Mouse (Mus musculus) G1E (cell line): Measurements from ENCODE around the gene Zfp64. TPM values are rescaled to one million over a fixed set of nuclear protein-coding genes. Genes with fewer than 3 reads are reported as not detected.

Source experiments
- ATAC-seq: 2 replicates; pipeline ENCODE4 v1.8.0; 2016; ENCODE audit warnings: mild to moderate bottlenecking; ENCODE audit not compliant: insufficient number of reproducible peaks, poor library complexity, low FRiP score, severe bottlenecking; ENCODE audit errors: extremely low read depth
- DNase-seq: peaks from one replicate; pipeline ENCODE4 v3.0.0; 2012; ENCODE audit warnings: low spot score
- H3K27me3 ChIP-seq: 2 replicates; pipeline ENCODE4 v1.6.1; 2012; ENCODE audit warnings: mild to moderate bottlenecking, low read length, inconsistent platforms; ENCODE audit not compliant: insufficient read depth
- H3K36me3 ChIP-seq: replicated peaks from 2 replicates; pipeline ENCODE3; 2012; ENCODE audit warnings: mild to moderate bottlenecking, inconsistent platforms
- H3K4me1 ChIP-seq: 2 replicates; pipeline ENCODE4 v1.6.1; 2012; ENCODE audit warnings: low read depth, low read length, inconsistent platforms, mixed read lengths; ENCODE audit not compliant: insufficient read depth
- H3K4me3 ChIP-seq: 2 replicates; pipeline ENCODE4 v1.5.1; 2012; ENCODE audit warnings: low read depth, mild to moderate bottlenecking, inconsistent platforms, low read length, moderate library complexity, mixed read lengths
- H3K9me3 ChIP-seq: replicated peaks from 2 replicates; pipeline ENCODE4 v1.6.1; 2012; ENCODE audit warnings: inconsistent platforms
- CTCF ChIP-seq: IDR thresholded peaks from 2 replicates; pipeline ENCODE4 v1.5.1; 2012; ENCODE audit warnings: low read depth, low read length, inconsistent platforms, mixed read lengths
- GATA1 ChIP-seq: IDR thresholded peaks from 2 replicates; pipeline ENCODE4 v1.6.1; 2012; ENCODE audit warnings: borderline replicate concordance, low read length, inconsistent platforms, mixed read lengths
- GATA2 ChIP-seq: IDR thresholded peaks from 2 replicates; pipeline ENCODE4 v1.6.1; 2012; ENCODE audit warnings: low read depth, low read length, inconsistent platforms, borderline replicate concordance
- POLR2AphosphoS5 ChIP-seq: IDR thresholded peaks from 2 replicates; pipeline ENCODE4 v1.6.1; 2012; ENCODE audit warnings: low read depth, low read length, inconsistent platforms; ENCODE audit not compliant: insufficient replicate concordance
- TAL1 ChIP-seq: conservative IDR thresholded peaks from 2 replicates; pipeline ENCODE4 v1.6.1; 2012; ENCODE audit warnings: low read depth, low read length, inconsistent platforms, mixed read lengths
- polyA plus RNA-seq: library from polyadenylated mRNA; stranded (reverse); fragments of >175 nt; gene quantifications from 2 replicates; pipeline ENCODE4 v1.2.3, GENCODE M21; 2012
- total RNA-seq, 2 experiments: library from RNA; stranded (forward) in 1 of 2; stranded (reverse) in 1 of 2; fragments of 200-1000 nt in 1 of 2; fragments of >200 nt in 1 of 2; fragmentation: Nextera tagmentation in 1 of 2; gene quantifications; 2 replicates each; pipeline ENCODE4 v1.2.3; 2014 to 2017

The Zfp64 gene
- total and polyA plus RNA-seq, 3 experiments, result 37.4 to 98.5 (median 65.2) TPM

- no peak for ATAC-seq
- Histone ChIP-seq H3K36me3 (no peaks in the 10 kb centered on the region), H3K27me3 (no peaks in the 10 kb centered on the region)
Observed at GRCm38 (mm10) chr2:168848553-168848952, 106.8 kb downstream of the Zfp64 start.

GRCm38 (mm10) chr2:168846180-168846720 lies 109.1 kb downstream of the Zfp64 start:
- H3K4me1 ChIP-seq, result no peaks in the 10 kb centered on the region
- H3K9me3 ChIP-seq, result peaks cover 78% of the 10 kb centered on the region
- H3K36me3 ChIP-seq, result no peaks in the 10 kb centered on the region
- no peak overlapping the region for H3K4me3 ChIP-seq
- ATAC-seq (no peak), DNase-seq (no peak)
- no peaks in the 10 kb centered on the region for H3K27me3 ChIP-seq
- TF ChIP-seq GATA2, result no peak

More at GRCm38 (mm10) chr2:168848553-168848952, 106.8 kb downstream of the Zfp64 start:
- DNase-seq, result no peak
- Histone ChIP-seq H3K4me1 (no peaks in the 10 kb centered on the region), H3K4me3 (no peak overlapping the region), H3K9me3 (peaks cover 72% of the 10 kb centered on the region)
- TF ChIP-seq POLR2AphosphoS5 (no peak), CTCF (no peak), GATA1 (no peak), TAL1 (no peak), GATA2 (no peak)

Other genes with a start within 250 kb of the Zfp64 start
- gene Atp9a, start 213.2 kb downstream of the Zfp64 start, total RNA-seq (2014; fragmentation: Nextera tagmentation), result not detected in 2 replicates
- gene Atp9a, start 213.2 kb downstream of the Zfp64 start, total RNA-seq (2017), result not detected in 2 replicates
- not detected in 2 replicates for gene Atp9a, start 213.2 kb downstream of the Zfp64 start, polyA plus RNA-seq
- not detected in 2 replicates for gene Sall4, start 187.6 kb downstream of the Zfp64 start, total RNA-seq (2014; fragmentation: Nextera tagmentation)
- 0.06 and 0.11 TPM in 2 replicates for gene Sall4, start 187.6 kb downstream of the Zfp64 start, total RNA-seq (2017)
- not detected in 2 replicates for gene Sall4, start 187.6 kb downstream of the Zfp64 start, polyA plus RNA-seq